In genomic region chr9:50603189-50603997, GRCm38 (mm10) we compare ENCODE assay signal across 8 mouse cellular contexts. TPM values are rescaled to one million over a fixed set of nuclear protein-coding genes. Genes with fewer than 3 reads are reported as not detected.
DNase-seq lines count a peak whose midpoint lies in the region; ATAC-seq lines count a peak whose summit lies in the region.

Gene Sdhd, minus strand, starts transcription at chr9:50603812.
Gene Timm8b, plus strand, starts transcription at chr9:50603910.

- ATAC-seq in hindbrain, embryonic 15.5 days (ENCODE audit: low FRiP score, low read depth): peak; percentile 99

- WGBS in hindbrain, embryonic 15.5 days: 1% methylated on average over 48 of the region's 48 CpGs

- peaks cover 46% of the 10 kb centered on the region for H3K36me3 ChIP-seq in hindbrain, embryonic 15.5 days

- H3K27ac ChIP-seq in hindbrain, embryonic 15.5 days (replicated peaks): peak within 1 kb of the TSS; percentile 91

- peak within 1 kb of the TSS; percentile 70 for H3K9ac ChIP-seq in hindbrain, embryonic 15.5 days

- H3K4me1 ChIP-seq in hindbrain, embryonic 15.5 days (replicated peaks): peaks cover 36% of the 10 kb centered on the region

- peak; percentile 95 for DNase-seq in T-cell, adult 2 months (ENCODE audit: low spot score)
- DNase-seq in cerebellum, postnatal 36 days: peak; percentile 93 to 94
- peak; percentile 93 to 96 for DNase-seq in frontal cortex, postnatal 36 days (ENCODE audit: low spot score in 2 of 2)
- DNase-seq in left cerebral cortex, adult 11 months (ENCODE audit: low spot score): peak; percentile 93
- DNase-seq in lung, postnatal 4 days: peak; percentile 95 to 96
- DNase-seq in retina, postnatal 7 days (ENCODE audit: low read depth, low spot score): peak; percentile 94
- DNase-seq in urinary bladder, adult 2 months (ENCODE audit: low spot score): peak; percentile 89

- no peaks in the 10 kb centered on the region for H3K27me3 ChIP-seq in hindbrain, embryonic 15.5 days

- H3K4me2 ChIP-seq in hindbrain, embryonic 15.5 days: peak within 1 kb of the TSS; percentile 85

- H3K4me3 ChIP-seq in hindbrain, embryonic 15.5 days: peak within 1 kb of the TSS; percentile 70

- H3K9me3 ChIP-seq in hindbrain, embryonic 15.5 days: no peaks in the 10 kb centered on the region

RNA-seq across cellular contexts. Expression of gene Sdhd, which starts in this region (rescaled TPM):
- 263 and 265 TPM in 2 replicates for polyA plus RNA-seq in hindbrain, embryonic 15.5 days (2015; fragmentation: Nextera tagmentation; extraction: Ambion mirVana)
- 154 and 189 TPM in 2 replicates for polyA plus RNA-seq in urinary bladder, adult 2 months (2012; rRNA removed)

RNA-seq across cellular contexts. Expression of gene Timm8b, which starts in this region (rescaled TPM):
- 341 and 392 TPM in 2 replicates for polyA plus RNA-seq in hindbrain, embryonic 15.5 days (2015; fragmentation: Nextera tagmentation; extraction: Ambion mirVana)
- 181 and 191 TPM in 2 replicates for polyA plus RNA-seq in urinary bladder, adult 2 months (2012; rRNA removed)

Comparison
In these comparisons a context has a peak if more than half of its experiments do, and no peak if none do; other contexts are left out.
1. Peak in every context shown above with its lines: DNase-seq, ATAC-seq, H3K4me3 ChIP-seq and H3K27ac ChIP-seq.